Mouse (Mus musculus): Measurements from ENCODE around the gene Agfg2. TPM values are rescaled to one million over a fixed set of nuclear protein-coding genes. Genes with fewer than 3 reads are reported as not detected.
A peak's percentile ranks its signal among the peaks of the same experiment; 100 is the strongest.

The Agfg2 gene
- polyA plus RNA-seq, 1 experiment from 2014 or later: 14.2 TPM

- H3K27ac ChIP-seq (ENCODE audit: low read length): no peak overlapping the region
- H3K4me3 ChIP-seq (ENCODE audit: low read depth, low read length): no peak overlapping the region
- no peak overlapping the region for H3K9ac ChIP-seq (replicated peaks; ENCODE audit: low read depth)
- H3K4me2 ChIP-seq (replicated peaks; ENCODE audit: low read depth, low read length): no peak overlapping the region; the same call in 1 of the 2 replicates
- no peaks in the 10 kb centered on the region for H3K27me3 ChIP-seq (replicated peaks; ENCODE audit: insufficient read depth, low read length)
- WGBS: 18% methylated on average over 18 of the region's 18 CpGs
- ATAC-seq: 0 out of 2 replicates have a peak, but pooled peaks have one; percentile 7
- H3K9me3 ChIP-seq (ENCODE audit: low read length): no peaks in the 10 kb centered on the region
- DNase-seq (ENCODE audit: low spot score): peak; percentile 42
- no peaks in the 10 kb centered on the region for H3K36me3 ChIP-seq (ENCODE audit: insufficient read depth, low read length)
- TF ChIP-seq CTCF (IDR thresholded peaks at IDR 0.05) (no peak), EP300 (IDR thresholded peaks at IDR 0.05) (no peak)
- peaks cover 11% of the 10 kb centered on the region for H3K4me1 ChIP-seq (ENCODE audit: insufficient read depth, low read depth, low read length)
Observed at GRCm38 (mm10) chr5:137649669-137650571, 34.6 kb downstream of the Agfg2 start.

- H3K9me3 ChIP-seq (ENCODE audit: low read length): no peaks in the 10 kb centered on the region
- no peaks in the 10 kb centered on the region for H3K36me3 ChIP-seq (ENCODE audit: insufficient read depth, low read length)
- TF ChIP-seq EP300 (IDR thresholded peaks at IDR 0.05): no peak
- no peak for TF ChIP-seq CTCF (IDR thresholded peaks at IDR 0.05)
- H3K9ac ChIP-seq (replicated peaks; ENCODE audit: low read depth): no peak overlapping the region
- ATAC-seq: no peak
- WGBS: 30% methylated on average over 4 of the region's 4 CpGs
- H3K4me2 ChIP-seq (replicated peaks; ENCODE audit: low read depth, low read length): no peak overlapping the region
- H3K27ac ChIP-seq (ENCODE audit: low read length): no peak overlapping the region
- 0 out of 2 replicates have a peak, but pooled peaks cover 3% of the 10 kb centered on the region for H3K27me3 ChIP-seq (replicated peaks; ENCODE audit: insufficient read depth, low read length)
- H3K4me1 ChIP-seq (ENCODE audit: insufficient read depth, low read depth, low read length): peaks cover 11% of the 10 kb centered on the region
- no peak overlapping the region for H3K4me3 ChIP-seq (ENCODE audit: low read depth, low read length)
- DNase-seq (ENCODE audit: low spot score): no peak
Observed at GRCm38 (mm10) chr5:137649251-137649650, 35.3 kb downstream of the Agfg2 start.

GRCm38 (mm10) chr5:137647827-137648601, 36.5 kb downstream of the Agfg2 start:
- no peak overlapping the region for H3K4me3 ChIP-seq (ENCODE audit: low read depth, low read length)
- peaks cover 11% of the 10 kb centered on the region for H3K4me1 ChIP-seq (ENCODE audit: insufficient read depth, low read depth, low read length)
- no peak overlapping the region for H3K27ac ChIP-seq (ENCODE audit: low read length)
- H3K4me2 ChIP-seq (replicated peaks; ENCODE audit: low read depth, low read length): no peak overlapping the region
- peak; percentile 20 for DNase-seq (ENCODE audit: low spot score)
- ATAC-seq: no peak
- no peak overlapping the region for H3K9ac ChIP-seq (replicated peaks; ENCODE audit: low read depth)
- WGBS: 40% methylated on average over 9 of the region's 9 CpGs
- TF ChIP-seq EP300 (IDR thresholded peaks at IDR 0.05): no peak
- TF ChIP-seq CTCF (IDR thresholded peaks at IDR 0.05): no peak
- 0 out of 2 replicates have a peak, but pooled peaks cover 8% of the 10 kb centered on the region for H3K27me3 ChIP-seq (replicated peaks; ENCODE audit: insufficient read depth, low read length)
- no peaks in the 10 kb centered on the region for H3K36me3 ChIP-seq (ENCODE audit: insufficient read depth, low read length)
- no peaks in the 10 kb centered on the region for H3K9me3 ChIP-seq (ENCODE audit: low read length)

- no peak for TF ChIP-seq EP300 (IDR thresholded peaks at IDR 0.05)
- TF ChIP-seq CTCF (IDR thresholded peaks at IDR 0.05): no peak
- peak; percentile 44 for ATAC-seq
- Histone ChIP-seq H3K4me1 (ENCODE audit: insufficient read depth, low read depth, low read length) (peaks cover 11% of the 10 kb centered on the region), H3K27me3 (replicated peaks; ENCODE audit: insufficient read depth, low read length) (0 out of 2 replicates have a peak, but pooled peaks cover 8% of the 10 kb centered on the region), H3K27ac (ENCODE audit: low read length) (no peak within 1 kb of the TSS), H3K36me3 (ENCODE audit: insufficient read depth, low read length) (peaks cover 7% of the 10 kb centered on the region; the same call in 1 of the 2 replicates), H3K4me2 (replicated peaks; ENCODE audit: low read depth, low read length) (peak within 1 kb of the TSS; percentile 52), H3K9me3 (ENCODE audit: low read length) (no peaks in the 10 kb centered on the region), H3K4me3 (ENCODE audit: low read depth, low read length) (peak within 1 kb of the TSS; percentile 28; the same call in 1 of the 2 replicates), H3K9ac (replicated peaks; ENCODE audit: low read depth) (no peak within 1 kb of the TSS)
- WGBS: 28% methylated on average over 11 of the region's 11 CpGs
- DNase-seq (ENCODE audit: low spot score): peak; percentile 56
Observed at GRCm38 (mm10) chr5:137645652-137646091, 38.9 kb downstream of the Agfg2 start, which contains the start of gene Irs3. TSS of gene Irs3 (minus strand) at chr5:137645714.

GRCm38 (mm10) chr5:137645091-137645651, 39.4 kb downstream of the Agfg2 start:
- Histone ChIP-seq H3K27ac (ENCODE audit: low read length) (no peak overlapping the region), H3K9me3 (ENCODE audit: low read length) (no peaks in the 10 kb centered on the region), H3K4me2 (replicated peaks; ENCODE audit: low read depth, low read length) (peak overlapping the region; percentile 52), H3K9ac (replicated peaks; ENCODE audit: low read depth) (no peak overlapping the region), H3K4me1 (ENCODE audit: insufficient read depth, low read depth, low read length) (peaks cover 11% of the 10 kb centered on the region), H3K27me3 (replicated peaks; ENCODE audit: insufficient read depth, low read length) (0 out of 2 replicates have a peak, but pooled peaks cover 8% of the 10 kb centered on the region), H3K36me3 (ENCODE audit: insufficient read depth, low read length) (peaks cover 11% of the 10 kb centered on the region; the same call in 1 of the 2 replicates), H3K4me3 (ENCODE audit: low read depth, low read length) (peak overlapping the region; percentile 28; the same call in 1 of the 2 replicates)
- peak; percentile 17 for DNase-seq (ENCODE audit: low spot score)
- no peak for ATAC-seq
- WGBS: 4% methylated on average over 44 of the region's 44 CpGs
- TF ChIP-seq EP300 (IDR thresholded peaks at IDR 0.05) (no peak), CTCF (IDR thresholded peaks at IDR 0.05) (0 out of 2 replicates have a peak, but pooled peaks have one; percentile 11)

All from lung, postnatal 0 days (tissue).